Mouse (Mus musculus): Measurements from ENCODE around the gene Gba. TPM values are rescaled to one million over a fixed set of nuclear protein-coding genes. Genes with fewer than 3 reads are reported as not detected.

Gba gene
- total and polyA plus RNA-seq, 2 experiments from 2014 or later = 20.1 to 36.2 TPM

DNA sequence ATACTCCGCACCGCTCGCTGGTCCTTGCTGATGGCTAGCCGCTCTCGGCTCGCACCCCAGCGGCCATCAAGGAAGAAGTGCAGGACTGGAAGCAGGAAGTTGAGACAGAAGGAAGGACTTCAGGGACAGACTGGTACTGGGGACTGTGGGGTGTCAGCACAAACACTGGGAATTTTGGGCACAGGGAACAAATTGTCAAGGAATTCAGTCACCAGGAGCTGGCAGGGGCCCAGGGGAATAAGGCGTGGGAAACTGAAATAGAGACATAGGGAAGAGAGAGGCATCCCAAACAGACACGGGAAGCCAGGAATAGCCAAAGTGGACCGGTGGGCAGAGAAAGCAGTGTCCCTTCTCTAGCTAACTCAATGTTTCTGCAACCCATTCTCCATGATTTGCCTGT, 33.8 kb downstream of the Gba start:
- H3K9me3 ChIP-seq (replicated peaks; ENCODE audit: control insufficient read depth, low read length) = no peaks in the 10 kb centered on the region
- H3K4me2 ChIP-seq (ENCODE audit: low read depth, low read length) = no peak overlapping the region
- no peak overlapping the region for H3K4me3 ChIP-seq (ENCODE audit: low read depth, low read length)
- no peaks in the 10 kb centered on the region for H3K27me3 ChIP-seq (ENCODE audit: control insufficient read depth, insufficient read depth, low read length)
- 78% methylated on average over 10 of the region's 10 CpGs for WGBS
- no peak for TF ChIP-seq EP300 (IDR thresholded peaks at IDR 0.05; ENCODE audit: low read depth)
- no peak for TF ChIP-seq CTCF (IDR thresholded peaks at IDR 0.05; ENCODE audit: low read depth)
- H3K9ac ChIP-seq (replicated peaks; ENCODE audit: low read depth, low read length) = no peak overlapping the region
- H3K27ac ChIP-seq (ENCODE audit: low read depth) = no peak overlapping the region
- peaks cover 12% of the 10 kb centered on the region for H3K4me1 ChIP-seq (ENCODE audit: control insufficient read depth, insufficient read depth)
- DNase-seq (ENCODE audit: low spot score) = no peak
- ATAC-seq (ENCODE audit: insufficient read depth, low read depth) = no peak
- no peaks in the 10 kb centered on the region for H3K36me3 ChIP-seq (replicated peaks; ENCODE audit: control insufficient read depth, insufficient read depth, low read length)

DNA sequence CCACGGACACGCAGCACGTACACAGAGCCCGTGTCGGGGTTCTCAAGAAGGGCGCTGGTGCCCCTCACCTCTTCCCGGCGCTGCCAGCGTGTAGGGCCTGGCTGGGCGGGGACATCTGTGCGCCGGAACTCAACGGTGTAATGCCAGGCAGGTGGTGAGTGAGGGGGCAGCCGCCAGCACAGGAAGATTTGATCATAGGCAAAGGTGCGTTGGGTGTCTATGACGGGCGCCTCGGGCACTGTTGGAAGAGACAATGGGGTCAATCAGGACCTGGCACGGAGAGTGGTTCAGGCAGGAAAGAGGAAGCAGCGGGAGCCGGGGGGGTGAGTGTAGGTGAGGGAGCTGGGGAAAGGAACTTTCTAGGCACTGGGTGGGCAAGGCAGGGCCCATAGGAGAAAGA, 35.0 kb downstream of the Gba start:
- 88% methylated on average over 21 of the region's 21 CpGs for whole genome bisulfite sequencing

DNA sequence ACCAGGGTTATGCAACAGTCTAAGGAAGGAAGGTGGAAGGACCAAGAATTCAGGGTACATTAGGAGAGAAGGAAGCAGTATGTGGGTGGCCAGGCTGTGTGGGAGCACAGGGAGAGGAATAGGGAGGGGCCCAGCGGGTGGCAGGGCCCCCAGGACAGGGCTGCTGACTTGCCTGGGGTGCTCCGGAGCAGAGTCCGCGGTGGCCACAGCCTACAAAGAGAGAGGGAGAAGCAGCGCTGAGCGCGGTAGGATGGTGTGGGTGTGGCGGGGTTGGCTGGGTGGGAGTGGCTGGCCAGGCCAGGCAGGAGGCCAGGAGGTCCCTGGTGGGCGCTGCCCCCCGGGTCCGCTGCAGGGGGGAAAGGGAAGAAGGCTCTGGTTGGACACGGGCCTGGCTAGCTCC, 35.8 kb downstream of the Gba start:
- H3K9me3 ChIP-seq (replicated peaks; ENCODE audit: control insufficient read depth, low read length) = no peaks in the 10 kb centered on the region
- TF ChIP-seq CTCF (IDR thresholded peaks at IDR 0.05; ENCODE audit: low read depth) = no peak
- no peak for TF ChIP-seq EP300 (IDR thresholded peaks at IDR 0.05; ENCODE audit: low read depth)
- DNase-seq (ENCODE audit: low spot score) = no peak
- no peaks in the 10 kb centered on the region; the same call in 1 of the 2 replicates for H3K27me3 ChIP-seq (ENCODE audit: control insufficient read depth, insufficient read depth, low read length)
- no peak overlapping the region for H3K27ac ChIP-seq (ENCODE audit: low read depth)
- no peak overlapping the region for H3K9ac ChIP-seq (replicated peaks; ENCODE audit: low read depth, low read length)
- peaks cover 3% of the 10 kb centered on the region for H3K4me1 ChIP-seq (ENCODE audit: control insufficient read depth, insufficient read depth)
- H3K4me2 ChIP-seq (ENCODE audit: low read depth, low read length) = no peak overlapping the region
- ATAC-seq (ENCODE audit: insufficient read depth, low read depth) = no peak
- 49% methylated on average over 11 of the region's 12 CpGs for WGBS
- no peaks in the 10 kb centered on the region for H3K36me3 ChIP-seq (replicated peaks; ENCODE audit: control insufficient read depth, insufficient read depth, low read length)
- H3K4me3 ChIP-seq (ENCODE audit: low read depth, low read length) = no peak overlapping the region

More for the DNA sequence above, 35.0 kb downstream of the Gba start:
- no peak for TF ChIP-seq EP300 (IDR thresholded peaks at IDR 0.05; ENCODE audit: low read depth)
- TF ChIP-seq CTCF (IDR thresholded peaks at IDR 0.05; ENCODE audit: low read depth) = no peak
- Histone ChIP-seq H3K9ac (replicated peaks; ENCODE audit: low read depth, low read length) (no peak overlapping the region), H3K4me1 (ENCODE audit: control insufficient read depth, insufficient read depth) (peaks cover 12% of the 10 kb centered on the region), H3K9me3 (replicated peaks; ENCODE audit: control insufficient read depth, low read length) (no peaks in the 10 kb centered on the region), H3K27me3 (ENCODE audit: control insufficient read depth, insufficient read depth, low read length) (no peaks in the 10 kb centered on the region), H3K4me2 (ENCODE audit: low read depth, low read length) (no peak overlapping the region), H3K27ac (ENCODE audit: low read depth) (no peak overlapping the region), H3K4me3 (ENCODE audit: low read depth, low read length) (no peak overlapping the region), H3K36me3 (replicated peaks; ENCODE audit: control insufficient read depth, insufficient read depth, low read length) (no peaks in the 10 kb centered on the region)
- no peak for ATAC-seq (ENCODE audit: insufficient read depth, low read depth)
- DNase-seq (ENCODE audit: low spot score) = no peak

DNA sequence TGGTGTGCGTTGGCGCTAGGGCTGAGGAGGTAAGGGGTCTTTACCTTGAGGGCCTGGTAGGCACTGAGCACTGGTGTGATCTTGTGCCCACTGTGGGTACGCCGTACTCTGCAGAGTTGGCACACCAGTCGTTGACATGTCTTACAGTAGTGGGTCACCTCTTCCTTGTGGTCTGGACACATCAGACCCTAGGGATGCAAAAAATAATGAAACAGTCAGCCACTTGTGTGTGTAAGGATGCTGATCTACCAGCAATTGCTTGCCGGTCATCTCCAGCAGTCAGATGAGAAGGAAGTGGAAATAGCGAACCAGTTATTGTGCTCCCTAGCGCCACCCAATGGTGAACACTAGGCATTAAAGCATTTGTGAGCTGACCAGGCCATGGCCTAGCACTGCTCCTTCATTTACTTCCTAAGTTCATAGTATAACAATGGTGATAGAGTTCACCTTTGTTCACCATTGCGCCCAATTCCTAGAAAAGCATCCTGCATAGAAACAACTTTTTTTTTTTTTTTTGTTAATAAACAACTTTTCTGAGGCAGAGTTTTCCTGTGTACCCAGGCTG, 39.7 kb downstream of the Gba start:
- Histone ChIP-seq H3K27ac (ENCODE audit: low read depth) (no peak overlapping the region), H3K36me3 (replicated peaks; ENCODE audit: control insufficient read depth, insufficient read depth, low read length) (no peaks in the 10 kb centered on the region), H3K4me2 (ENCODE audit: low read depth, low read length) (no peak overlapping the region), H3K9ac (replicated peaks; ENCODE audit: low read depth, low read length) (no peak overlapping the region), H3K9me3 (replicated peaks; ENCODE audit: control insufficient read depth, low read length) (no peaks in the 10 kb centered on the region), H3K27me3 (ENCODE audit: control insufficient read depth, insufficient read depth, low read length) (peaks cover 18% of the 10 kb centered on the region), H3K4me1 (ENCODE audit: control insufficient read depth, insufficient read depth) (peaks cover 13% of the 10 kb centered on the region), H3K4me3 (ENCODE audit: low read depth, low read length) (no peak overlapping the region)
- DNase-seq (ENCODE audit: low spot score) = peak; percentile 41
- WGBS = 67% methylated on average over 9 of the region's 9 CpGs
- ATAC-seq (ENCODE audit: insufficient read depth, low read depth) = no peak
- TF ChIP-seq CTCF (IDR thresholded peaks at IDR 0.05; ENCODE audit: low read depth) (peak; percentile 69), EP300 (IDR thresholded peaks at IDR 0.05; ENCODE audit: low read depth) (no peak)

DNA sequence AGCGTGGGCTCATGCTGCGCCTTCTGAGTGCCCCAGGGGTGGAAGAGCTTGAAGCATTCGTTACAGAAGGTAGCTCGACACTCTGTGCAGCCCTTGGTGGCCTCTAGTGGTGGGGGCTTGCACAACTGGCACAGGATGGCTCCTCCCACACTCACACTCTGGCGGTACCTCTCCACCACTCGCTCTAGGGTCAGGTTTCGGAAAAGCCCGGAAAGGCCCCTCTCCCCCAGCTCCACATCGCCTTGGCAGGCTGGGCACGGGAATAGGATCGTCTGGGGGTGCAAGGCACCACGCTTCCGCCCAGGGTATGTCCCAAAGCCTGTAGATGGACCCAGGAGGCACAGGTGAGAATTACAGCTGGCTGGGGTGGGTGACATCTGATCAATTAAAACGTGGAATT, 40.9 kb downstream of the Gba start:
- DNase-seq (ENCODE audit: low spot score) = no peak
- TF ChIP-seq CTCF (IDR thresholded peaks at IDR 0.05; ENCODE audit: low read depth) (peak; percentile 52), EP300 (IDR thresholded peaks at IDR 0.05; ENCODE audit: low read depth) (no peak)
- no peak overlapping the region for H3K4me3 ChIP-seq (ENCODE audit: low read depth, low read length)
- H3K4me2 ChIP-seq (ENCODE audit: low read depth, low read length) = no peak overlapping the region
- WGBS = 19% methylated on average over 14 of the region's 14 CpGs
- no peaks in the 10 kb centered on the region for H3K36me3 ChIP-seq (replicated peaks; ENCODE audit: control insufficient read depth, insufficient read depth, low read length)
- no peak overlapping the region for H3K9ac ChIP-seq (replicated peaks; ENCODE audit: low read depth, low read length)
- H3K27me3 ChIP-seq (ENCODE audit: control insufficient read depth, insufficient read depth, low read length) = peaks cover 18% of the 10 kb centered on the region
- H3K27ac ChIP-seq (ENCODE audit: low read depth) = no peak overlapping the region
- peak; percentile 27; the same call in 1 of the 2 replicates for ATAC-seq (ENCODE audit: insufficient read depth, low read depth)
- no peaks in the 10 kb centered on the region for H3K9me3 ChIP-seq (replicated peaks; ENCODE audit: control insufficient read depth, low read length)
- H3K4me1 ChIP-seq (ENCODE audit: control insufficient read depth, insufficient read depth) = peaks cover 13% of the 10 kb centered on the region

All from heart, postnatal 0 days (tissue).